Mouse (Mus musculus): ENCODE results near the gene Yae1d1.
A peak's percentile ranks its signal among the peaks of the same experiment; 100 is the strongest.
"Not testable (repeated sequence)": the region's sequence is repeated elsewhere in the genome, so short reads cannot be mapped to it uniquely, and the experiment has no call there.

The Yae1d1 gene

DNA sequence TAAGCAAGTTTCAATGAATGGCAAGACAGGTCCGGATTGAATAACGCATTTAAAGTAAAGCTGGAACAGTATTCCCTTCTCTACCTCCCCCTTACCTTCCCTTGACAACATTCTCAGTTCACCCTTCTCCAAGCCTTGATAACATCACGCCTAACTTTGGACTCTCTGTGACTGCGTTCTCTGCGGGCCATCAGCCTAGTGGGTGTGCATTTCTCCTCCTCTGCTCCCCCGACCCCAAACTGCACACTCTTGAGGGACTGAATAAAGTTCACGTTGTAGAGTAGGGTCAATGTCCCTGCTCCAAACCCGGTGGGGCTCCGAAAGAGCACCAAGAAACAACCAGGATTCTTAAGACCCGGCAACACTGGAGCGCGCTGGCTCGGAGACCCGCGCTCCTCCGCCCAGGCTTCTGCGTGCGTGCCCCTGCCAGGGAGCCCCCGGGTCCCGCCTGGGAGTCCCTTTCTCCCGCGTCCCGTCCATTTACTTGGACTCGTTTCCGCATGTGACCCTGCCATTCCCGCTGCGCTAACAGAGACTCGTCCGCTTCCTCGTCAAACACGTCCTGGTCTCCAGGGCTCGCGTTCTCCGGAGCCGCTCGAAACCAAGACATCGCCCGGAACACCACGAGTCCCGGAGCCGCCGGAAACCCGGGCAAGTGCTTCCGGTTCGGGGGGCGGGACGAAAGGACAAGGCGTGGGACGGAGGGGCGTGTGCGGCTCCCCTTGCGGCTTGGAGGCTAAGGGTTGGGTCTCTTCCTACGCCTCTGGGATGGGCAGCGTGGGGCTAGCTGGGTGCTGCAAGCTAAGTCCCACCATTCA lies at the start of gene Yae1d1:
TSS of gene Yae1d1 (minus strand) at position 653 of the 818 bp plus-strand sequence.
- peak; percentile 94 for DNase-seq (ENCODE audit: low read depth, low spot score)

DNA sequence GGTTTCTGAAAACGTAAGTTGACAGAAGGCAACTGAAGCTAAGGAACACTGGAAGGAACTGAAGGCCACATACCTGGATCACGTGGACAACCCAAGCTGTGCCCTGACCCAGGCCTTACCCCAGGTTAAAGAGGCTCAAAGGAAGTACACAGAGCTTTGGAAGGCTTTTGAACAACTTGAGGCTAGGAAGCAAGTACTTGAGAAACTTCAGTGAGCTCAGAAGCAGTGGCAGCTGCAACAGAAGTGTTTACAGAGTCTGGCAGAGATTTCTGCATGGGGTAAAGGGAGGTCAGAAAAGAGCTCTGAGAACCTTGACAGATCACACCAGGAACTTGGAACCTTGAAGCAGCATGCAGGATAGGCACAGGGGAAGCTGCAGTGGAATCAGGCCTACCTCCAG lies 45.7 kb upstream of the Yae1d1 start:
- DNase-seq (ENCODE audit: low read depth, low spot score) = no peak

DNA sequence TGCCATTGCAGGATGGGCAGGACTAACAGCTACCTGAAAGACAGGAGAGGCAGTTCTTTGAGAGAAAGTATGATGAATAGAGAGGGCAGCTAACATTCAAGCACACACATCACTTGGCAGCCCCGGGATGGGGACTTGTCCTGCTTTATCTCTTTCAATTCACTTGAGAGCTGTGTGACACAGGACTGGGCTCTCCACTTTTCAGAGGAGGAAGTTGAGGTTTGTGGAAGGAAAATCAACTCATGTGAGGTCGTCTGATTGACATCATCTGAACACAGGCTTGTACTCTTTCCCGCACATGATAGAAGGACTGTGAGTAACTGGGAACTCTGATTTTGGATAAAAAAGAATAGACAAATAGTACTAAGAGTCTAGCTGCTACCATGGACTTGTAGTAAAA lies 23.5 kb upstream of the Yae1d1 start:
- no peak for DNase-seq (ENCODE audit: low read depth, low spot score)

DNA sequence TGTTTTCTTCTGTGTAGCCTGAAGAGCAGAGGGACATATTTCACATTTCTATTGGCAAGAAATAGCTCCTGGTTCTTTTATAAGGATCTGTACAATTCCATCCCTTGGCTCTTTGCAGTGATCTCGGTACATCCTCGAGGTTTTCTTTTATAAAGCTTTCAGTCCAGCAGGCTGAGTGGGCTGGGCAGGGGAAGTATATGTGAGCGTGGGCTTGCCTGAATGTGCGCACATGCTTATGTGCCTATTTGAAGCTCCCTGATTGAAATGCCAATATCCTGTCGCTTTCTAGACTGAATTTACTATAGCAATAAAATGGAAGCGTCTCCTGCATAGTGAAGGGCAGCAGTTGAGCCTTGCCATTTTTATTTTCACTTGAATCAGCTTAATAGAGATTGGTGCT lies 20.1 kb upstream of the Yae1d1 start:
- DNase-seq (ENCODE audit: low read depth, low spot score) = no peak

DNA sequence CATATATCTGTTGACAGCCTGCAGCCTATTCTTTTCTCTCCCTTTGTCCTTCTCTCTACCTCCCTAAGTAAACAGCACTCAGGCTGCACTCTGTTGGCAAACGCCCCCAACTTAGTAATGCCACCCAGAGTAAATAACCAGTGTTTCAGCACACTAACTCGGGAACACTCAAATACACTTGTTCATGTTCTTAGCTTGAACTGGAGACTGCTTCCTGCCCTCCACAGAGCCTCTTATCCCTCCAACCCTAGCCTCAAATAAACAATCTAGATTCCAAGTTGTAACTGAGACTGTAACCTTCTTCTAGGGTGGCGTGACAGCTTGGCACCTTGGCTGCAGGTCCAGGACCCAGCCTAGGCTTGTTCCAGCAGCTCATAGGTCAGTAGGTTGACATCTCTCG lies 17.9 kb upstream of the Yae1d1 start:
- no peak for DNase-seq (ENCODE audit: low read depth, low spot score)

DNA sequence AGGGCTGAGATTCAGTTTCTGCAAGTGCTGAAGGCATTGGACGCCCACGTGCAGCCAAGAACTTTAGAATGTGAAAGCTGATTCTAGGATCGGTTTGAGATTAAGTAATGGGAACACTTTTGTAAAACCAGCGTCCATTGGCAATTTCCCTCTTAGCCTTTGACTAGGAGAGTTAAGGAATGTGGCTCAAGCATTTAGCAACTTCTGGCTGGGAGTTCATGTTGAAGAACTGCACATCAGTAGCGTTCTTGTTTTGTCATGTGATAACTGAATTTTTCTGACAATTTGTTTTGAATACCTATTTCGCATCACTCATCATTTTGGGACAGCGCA lies 332 bp upstream of the Yae1d1 start:
- no peak for DNase-seq (ENCODE audit: low read depth, low spot score)

DNA sequence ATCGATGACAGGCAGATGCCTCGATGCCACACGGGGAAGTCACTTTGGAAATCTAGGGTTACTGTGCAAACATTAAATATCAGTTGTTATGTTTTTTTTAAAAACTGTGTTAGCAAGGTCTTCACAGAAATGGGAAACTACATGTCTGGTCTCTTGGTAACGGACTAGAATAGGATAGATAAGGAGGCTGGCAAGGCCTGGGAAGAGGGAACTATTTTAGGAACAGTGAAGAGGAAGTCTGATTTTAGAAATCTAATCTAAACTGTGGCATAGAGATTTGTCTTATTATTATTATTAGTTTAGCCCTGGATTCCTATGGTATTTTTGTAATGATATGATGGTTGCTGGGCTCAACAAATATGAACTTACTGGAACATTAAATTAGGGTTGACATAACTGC lies 1.1 kb downstream of the Yae1d1 start:
- no peak for DNase-seq (ENCODE audit: low read depth, low spot score)

DNA sequence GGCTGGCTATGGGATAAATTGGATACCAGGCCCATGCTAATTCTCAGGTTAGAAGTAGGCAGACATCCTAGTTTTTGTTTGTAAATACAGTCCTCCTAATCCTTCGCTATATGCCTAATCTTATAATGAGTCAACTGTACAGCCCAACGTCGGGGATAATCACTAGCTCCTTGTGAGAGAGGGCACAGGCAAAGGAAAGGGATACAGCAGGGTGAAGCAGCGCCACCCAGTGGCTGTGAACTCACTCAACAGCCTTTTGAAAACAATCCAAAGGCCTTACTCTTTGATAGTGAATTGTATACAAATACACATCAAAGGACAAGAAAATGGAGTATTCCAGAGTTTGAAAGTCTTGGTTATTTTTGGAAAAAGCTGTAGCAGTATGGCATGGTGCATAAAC lies 10.0 kb downstream of the Yae1d1 start:
- peak; percentile 69 for DNase-seq (ENCODE audit: low read depth, low spot score)

DNA sequence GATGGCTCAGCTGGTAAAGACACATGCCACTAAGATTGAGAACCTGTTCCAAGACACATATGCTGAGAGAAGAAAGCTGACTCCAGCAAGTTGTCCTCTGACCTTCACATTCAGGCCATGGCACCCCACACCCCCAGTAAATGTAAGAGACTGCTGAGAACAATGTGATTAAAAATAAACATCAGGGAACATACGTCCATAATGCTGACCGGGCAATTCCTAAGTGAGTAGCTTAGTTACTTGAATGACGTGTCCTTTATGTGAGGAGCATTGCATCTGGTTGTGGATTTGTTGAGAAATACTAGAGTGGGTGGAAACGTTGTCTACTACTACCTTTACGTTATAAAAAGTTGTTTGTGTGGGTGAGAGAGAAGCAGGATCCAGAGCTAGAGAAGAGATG lies 10.5 kb downstream of the Yae1d1 start:
- no peak for DNase-seq (ENCODE audit: low read depth, low spot score)

DNA sequence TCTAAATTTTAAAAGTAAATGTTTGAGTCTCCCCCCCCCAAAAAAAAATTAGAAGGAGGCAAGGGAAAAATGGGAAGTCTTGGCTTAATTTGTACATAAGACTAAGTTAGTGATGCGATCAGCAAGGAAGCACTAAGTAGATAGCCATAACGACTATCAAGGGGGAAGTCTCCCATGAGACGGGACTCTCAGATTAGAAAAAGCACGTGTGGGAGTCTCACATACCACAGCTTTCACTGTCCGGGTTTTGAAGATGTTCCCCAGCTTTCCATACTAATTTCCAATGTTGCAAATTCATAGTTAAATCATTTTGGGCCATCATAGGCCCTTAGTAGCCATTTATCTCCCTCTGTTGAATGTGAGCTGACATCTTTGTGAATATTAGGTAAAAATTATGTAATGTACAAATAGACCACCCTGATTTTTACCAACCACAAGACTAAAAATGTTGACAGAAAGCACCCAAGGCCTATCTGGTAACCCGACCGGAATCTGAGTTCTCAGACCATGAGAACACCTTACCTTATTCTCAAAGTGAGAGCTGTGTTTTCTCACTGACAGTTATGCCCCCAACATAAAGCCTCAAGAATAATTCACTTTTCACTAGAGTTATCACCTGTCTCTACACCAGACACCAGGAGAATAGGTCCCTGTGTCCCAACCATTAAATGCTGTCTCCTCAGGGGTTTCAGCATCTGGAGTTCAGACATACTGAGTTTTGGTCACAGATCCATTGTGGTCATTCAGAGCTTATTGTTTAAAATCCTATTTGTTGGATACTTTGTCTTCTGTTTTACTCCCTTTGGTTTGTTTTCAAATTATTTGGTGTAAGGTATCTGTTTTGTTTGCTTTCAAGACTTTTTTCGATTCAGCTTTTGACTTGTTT lies 16.1 kb downstream of the Yae1d1 start:
- DNase-seq (ENCODE audit: low read depth, low spot score) = peak; percentile 70

DNA sequence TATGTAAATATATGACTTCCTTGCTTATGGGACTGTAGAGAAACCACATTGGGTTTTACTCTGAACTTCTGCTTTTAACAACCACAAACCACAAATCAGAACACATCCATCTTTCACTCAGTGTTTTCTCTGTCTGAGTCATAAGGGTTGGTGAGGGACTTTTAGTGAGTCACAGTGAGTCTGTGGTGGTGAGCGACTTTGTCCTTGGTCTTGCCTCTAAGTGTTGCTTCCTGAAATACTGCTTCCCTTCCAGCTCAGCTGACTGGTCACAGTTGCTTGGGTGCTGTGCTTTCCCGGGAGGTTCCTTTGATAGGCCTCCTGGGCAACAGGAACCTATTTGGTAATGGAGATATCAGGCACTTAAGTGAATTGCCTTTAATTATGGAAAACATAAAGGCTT lies 17.3 kb downstream of the Yae1d1 start:
- peak; percentile 91 for DNase-seq (ENCODE audit: low read depth, low spot score)

DNA sequence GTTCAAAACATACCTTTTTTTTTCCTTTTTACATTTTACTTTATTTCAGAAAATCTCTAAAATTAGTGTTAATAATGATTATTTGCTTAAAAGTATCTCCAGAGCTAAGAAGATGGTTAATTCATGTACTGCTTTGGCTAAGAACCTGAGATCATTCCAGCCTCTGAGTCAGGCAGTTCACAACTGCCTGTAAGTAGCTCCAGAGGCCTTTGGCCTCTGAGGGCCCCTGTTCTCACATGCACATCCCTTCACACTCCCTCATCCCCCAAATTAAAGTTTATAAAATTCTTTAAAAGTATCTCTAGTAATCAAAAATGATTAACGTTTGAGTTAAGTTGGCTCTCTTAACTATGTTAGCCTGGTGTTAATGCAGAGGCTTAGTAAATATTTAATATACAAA lies 17.7 kb downstream of the Yae1d1 start:
- no peak for DNase-seq (ENCODE audit: low read depth, low spot score)

DNA sequence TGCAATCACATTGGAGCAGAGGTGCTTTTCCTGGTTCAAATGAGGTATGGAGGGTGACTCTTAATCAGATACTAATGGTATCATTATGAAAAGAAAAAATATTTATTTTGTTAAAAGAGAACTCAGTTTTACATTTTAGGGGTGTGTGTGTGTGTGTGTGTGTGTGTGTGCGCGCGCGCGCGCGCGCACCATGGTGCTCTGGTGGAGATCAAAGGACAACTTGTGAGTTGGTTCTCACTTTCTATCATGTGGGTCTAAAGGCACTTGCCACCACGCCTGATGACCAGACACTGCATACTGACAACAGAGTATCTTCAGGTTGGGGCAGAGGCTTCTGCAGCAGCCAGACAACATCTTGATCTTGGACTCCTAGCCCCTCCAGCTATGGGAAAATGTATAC lies 18.4 kb downstream of the Yae1d1 start:
- peak; percentile 29 for DNase-seq (ENCODE audit: low read depth, low spot score)

DNA sequence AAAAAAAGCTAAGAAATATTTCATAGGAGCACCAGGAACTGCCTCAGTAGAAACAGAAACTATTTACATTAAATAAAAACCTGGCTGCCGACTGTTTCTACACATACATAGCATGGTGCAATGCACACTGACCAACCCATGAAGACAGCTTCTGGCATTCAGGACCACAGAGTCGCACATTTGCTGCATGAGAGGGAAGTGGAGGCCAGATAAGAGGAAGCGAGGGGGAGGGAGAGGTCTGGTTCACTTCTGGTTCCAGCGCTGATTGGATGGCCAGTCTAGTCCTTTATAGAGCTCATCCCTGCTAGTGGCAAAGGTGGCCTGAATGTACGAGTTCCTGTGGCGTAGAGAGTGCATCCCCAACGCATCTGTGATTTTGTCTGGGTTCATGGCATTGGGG lies 32.5 kb downstream of the Yae1d1 start:
- no peak for DNase-seq (ENCODE audit: low read depth, low spot score)

DNA sequence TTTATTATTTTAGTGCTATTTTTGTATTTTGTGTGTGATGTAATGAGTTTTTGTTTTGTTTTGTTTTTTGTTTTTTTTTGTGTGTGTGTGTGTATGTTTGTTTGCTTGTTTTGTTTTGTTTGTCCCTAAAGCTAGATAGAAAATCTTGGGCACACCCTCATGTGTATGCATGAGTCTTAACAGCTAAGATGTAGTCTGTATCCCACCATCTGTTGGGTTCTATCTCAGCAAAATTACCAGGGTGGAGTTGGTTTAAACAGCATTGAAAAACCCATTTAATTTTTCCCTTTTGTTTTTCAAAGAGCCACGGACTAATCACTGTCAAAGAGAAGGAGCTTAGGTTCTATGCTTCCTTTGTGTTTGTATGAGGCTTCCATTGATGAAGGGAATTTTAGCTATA lies 38.9 kb downstream of the Yae1d1 start:
- no peak for DNase-seq (ENCODE audit: low read depth, low spot score)

DNA sequence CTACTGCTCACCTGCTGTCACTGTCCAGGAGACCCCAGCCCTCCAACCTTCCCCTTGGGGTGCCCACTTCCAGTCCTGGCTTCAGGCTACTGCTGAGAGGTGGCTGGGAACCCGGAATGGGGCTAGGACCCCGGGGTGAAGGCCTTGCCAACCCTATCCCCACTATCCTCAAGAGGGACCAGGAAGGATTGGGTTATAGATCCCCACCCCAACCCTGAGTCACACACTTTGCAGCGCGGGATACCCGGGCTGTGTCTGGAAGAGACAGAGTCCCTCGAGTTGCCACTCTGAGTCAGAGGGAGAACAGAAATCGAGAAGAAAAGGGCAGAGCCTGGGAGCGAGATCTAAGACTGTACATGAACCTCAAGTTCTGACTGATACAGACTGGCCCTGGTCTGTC lies 42.6 kb downstream of the Yae1d1 start:
- not testable (repeated sequence) for DNase-seq (ENCODE audit: low read depth, low spot score)

DNA sequence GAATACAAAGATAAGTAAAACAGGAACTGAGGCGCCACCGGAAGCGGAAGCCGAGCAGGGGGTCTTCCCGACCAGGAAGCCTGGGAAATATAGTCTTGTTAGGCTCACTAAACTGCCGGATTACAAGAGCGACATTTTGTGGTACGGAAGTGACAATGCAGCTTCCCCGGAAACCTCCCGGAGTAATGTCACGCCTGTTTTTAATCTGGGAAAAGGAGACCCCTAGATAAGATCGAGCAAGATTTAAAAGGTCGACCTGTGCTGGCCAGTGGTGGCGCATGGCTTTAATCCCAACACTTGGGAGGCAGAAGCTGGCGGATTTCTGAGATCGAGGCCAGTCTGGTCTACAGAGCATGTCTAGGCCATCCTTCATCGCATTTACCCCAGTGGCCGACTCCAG lies 43.6 kb downstream of the Yae1d1 start:
- DNase-seq (ENCODE audit: low read depth, low spot score) = no peak

DNA sequence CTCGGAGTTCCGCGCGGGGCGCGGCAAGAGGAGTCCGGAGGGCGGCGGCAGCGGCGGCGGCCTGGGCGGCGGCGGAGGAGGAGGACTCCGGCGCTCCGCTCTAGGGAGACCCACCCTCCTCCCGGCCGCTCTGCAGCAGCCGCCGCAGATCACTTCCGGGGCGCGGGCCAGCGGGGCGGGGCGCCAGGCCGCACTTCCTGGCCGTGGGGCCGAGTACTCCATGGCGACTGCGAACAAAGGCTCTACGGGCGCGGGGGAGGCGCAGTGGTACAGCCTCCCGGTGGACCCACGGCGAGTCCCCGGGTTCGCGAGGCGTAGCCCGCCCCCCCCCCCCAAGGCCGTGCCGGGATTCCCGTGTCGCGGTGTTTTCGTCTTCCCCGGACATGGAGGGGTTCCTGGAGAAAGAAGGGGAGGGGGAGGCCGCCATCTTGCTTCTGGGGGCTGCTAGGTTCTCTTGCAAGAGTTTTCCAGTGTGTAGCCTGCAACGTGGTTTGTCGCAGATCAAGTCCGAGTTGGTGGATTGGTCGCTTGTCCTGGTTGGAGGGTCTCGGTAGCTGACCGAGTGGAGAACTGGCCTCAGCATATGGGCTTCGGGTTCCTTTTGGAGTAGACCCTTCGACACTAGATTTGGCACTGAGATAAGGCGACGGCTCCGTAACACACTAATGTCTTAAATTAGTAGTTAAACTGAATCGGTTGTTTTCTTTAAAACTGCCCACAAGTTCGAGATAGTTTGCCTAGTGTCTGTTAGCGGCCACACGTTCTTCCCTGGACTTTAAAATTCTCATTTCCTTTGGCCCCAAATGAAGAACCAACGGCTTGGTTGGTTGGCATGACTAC lies 48.9 kb downstream of the Yae1d1 start, which contains the start of gene Rala:
TSS of gene Rala (minus strand) at position 162 of the 840 bp plus-strand sequence.
- peak; percentile 93 for DNase-seq (ENCODE audit: low read depth, low spot score)

DNA sequence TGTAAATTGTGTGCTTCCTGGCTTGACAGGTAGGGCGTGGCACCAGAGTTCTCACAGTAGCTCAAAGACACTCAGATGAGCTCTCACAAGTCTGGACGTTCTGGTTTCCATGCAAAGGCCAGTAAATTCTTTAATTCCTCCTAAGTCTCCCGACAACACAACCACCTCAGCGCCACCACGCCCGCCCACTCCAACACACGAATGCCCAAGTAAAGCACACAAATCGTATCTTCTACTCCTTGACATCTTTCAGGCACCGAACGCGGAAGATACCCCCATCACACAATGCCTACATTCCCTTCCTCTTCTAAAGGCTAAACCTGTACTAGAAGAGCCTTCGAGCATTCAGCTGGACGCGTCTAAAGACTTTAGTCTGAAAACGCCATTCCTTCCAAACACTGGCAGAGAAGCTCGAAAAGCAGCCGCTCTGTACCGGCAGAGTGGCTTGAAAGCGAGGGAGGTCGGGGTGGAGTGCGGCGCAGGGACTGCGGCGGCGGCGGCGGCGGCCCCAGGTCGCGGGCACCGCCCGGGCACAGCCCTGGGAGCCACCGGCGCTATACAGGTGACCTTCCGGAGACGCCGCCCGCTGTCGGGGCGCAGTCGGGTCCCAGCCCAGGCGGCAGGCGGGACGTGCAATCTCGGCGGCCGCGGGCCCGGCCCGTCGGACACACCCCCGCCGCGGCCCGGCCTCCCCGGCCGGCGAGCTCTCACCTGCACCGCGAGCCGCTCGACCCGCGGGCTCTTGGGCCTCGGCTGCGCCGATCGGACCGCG lies 49.7 kb downstream of the Yae1d1 start:
- peak; percentile 78 for DNase-seq (ENCODE audit: low read depth, low spot score)

DNA sequence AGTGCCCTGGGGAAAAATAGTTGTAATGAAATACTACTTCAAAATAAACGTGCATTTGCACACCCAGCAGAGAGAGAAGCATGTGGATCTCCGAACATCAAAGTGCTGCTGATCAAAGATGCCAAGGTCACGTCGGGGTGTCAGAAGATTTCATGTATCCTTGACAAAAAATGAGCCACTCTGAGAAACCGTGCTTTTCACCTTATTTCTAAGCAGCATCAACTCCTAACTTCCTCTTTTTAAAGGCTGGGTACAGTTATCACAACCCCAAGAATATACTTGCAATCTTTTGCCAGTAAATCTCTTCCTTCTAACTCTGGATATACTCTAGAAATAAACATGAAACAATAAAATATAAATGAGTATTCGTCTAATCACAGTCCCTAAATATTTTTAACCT lies 50.8 kb downstream of the Yae1d1 start:
- DNase-seq (ENCODE audit: low read depth, low spot score) = peak; percentile 52
